Mouse (Mus musculus) CH12.LX (cell line): Measurements from ENCODE around the gene Hsh2d. TPM values are rescaled to one million over a fixed set of nuclear protein-coding genes. Genes with fewer than 3 reads are reported as not detected.

ENCODE experiments used
- DNase-seq: peaks from one replicate; pipeline ENCODE4 v3.0.0-alpha.2; 2013; ENCODE audit errors: extremely low read depth
- H3K27ac ChIP-seq: 2 replicates; pipeline ENCODE4 v1.5.1; 2012; ENCODE audit warnings: low read depth, mild to moderate bottlenecking, control low read depth, moderate library complexity; ENCODE audit not compliant: insufficient read depth
- H3K27me3 ChIP-seq: replicated peaks from 2 replicates; pipeline ENCODE3; 2012; ENCODE audit warnings: inconsistent platforms
- H3K36me3 ChIP-seq, 2 experiments: replicated peaks in 1 of 2; 2 replicates each; pipeline versions ENCODE3 to v1.6.1; 2012; ENCODE audit warnings: inconsistent platforms in 1 of 2, low read length in 1 of 2, mild to moderate bottlenecking in 1 of 2, mixed read lengths in 1 of 2, moderate library complexity in 1 of 2; ENCODE audit not compliant: control insufficient read depth in 1 of 2, insufficient read depth in 1 of 2
- H3K4me1 ChIP-seq, 2 experiments: 2 replicates each; pipeline ENCODE4 v1.6.1; 2012; ENCODE audit warnings: inconsistent platforms in 1 of 2, moderate library complexity in 1 of 2; ENCODE audit not compliant: insufficient read depth in 2 of 2, control insufficient read depth in 1 of 2
- H3K4me2 ChIP-seq: 2 replicates; pipeline ENCODE4 v1.6.1; 2012; ENCODE audit warnings: low read depth, mild to moderate bottlenecking, control low read depth; ENCODE audit not compliant: poor library complexity, insufficient read depth, severe bottlenecking
- H3K4me3 ChIP-seq, 3 experiments: fragments of 150-350 bp in 1 of 3; sonication (generic) in 1 of 3; replicated peaks in 1 of 3; 2 replicates each; pipeline versions ENCODE3 to v1.5.1; 2011 to 2012; ENCODE audit warnings: low read depth in 2 of 3, low read length in 2 of 3, mild to moderate bottlenecking in 2 of 3, moderate library complexity in 2 of 3, control low read depth in 1 of 3, improper control_type of control experiment in 1 of 3, inconsistent platforms in 1 of 3, mixed read lengths in 1 of 3; ENCODE audit not compliant: poor library complexity in 1 of 3
- H3K79me2 ChIP-seq: replicated peaks from 2 replicates; pipeline ENCODE4 v1.6.1; 2012; ENCODE audit warnings: mild to moderate bottlenecking, moderate library complexity; ENCODE audit not compliant: control insufficient read depth, poor library complexity, insufficient read depth, severe bottlenecking; ENCODE audit errors: extremely low read depth
- H3K9ac ChIP-seq: 2 replicates; pipeline ENCODE4 v1.6.1; 2012; ENCODE audit warnings: low read depth, mild to moderate bottlenecking, control low read depth, moderate library complexity; ENCODE audit not compliant: insufficient read depth
- H3K9me3 ChIP-seq: replicated peaks from 2 replicates; pipeline ENCODE3; 2012; ENCODE audit warnings: low read length, inconsistent platforms, mixed read lengths
- CHD1 ChIP-seq: IDR thresholded peaks from 2 replicates; pipeline ENCODE4 v1.6.1; 2012; ENCODE audit warnings: low read depth, low read length, improper control_type of control experiment, inconsistent platforms
- CHD2 ChIP-seq: IDR thresholded peaks from 2 replicates; pipeline ENCODE4 v1.6.1; 2011; ENCODE audit warnings: low read length, improper control_type of control experiment
- CTCF ChIP-seq, 2 experiments: IDR thresholded peaks in 1 of 2; conservative IDR thresholded peaks in 1 of 2; 2 replicates each; pipeline ENCODE4 v1.5.1; 2011 to 2012; ENCODE audit warnings: low read depth in 2 of 2, low read length in 2 of 2, improper control_type of control experiment in 1 of 2, inconsistent platforms in 1 of 2, mild to moderate bottlenecking in 1 of 2, moderate library complexity in 1 of 2
- HCFC1 ChIP-seq: IDR thresholded peaks from 2 replicates; pipeline ENCODE4 v1.6.1; 2012; ENCODE audit warnings: low read depth, mild to moderate bottlenecking, inconsistent platforms, low read length, improper control_type of control experiment
- IRF4 ChIP-seq: IDR thresholded peaks from 2 replicates; pipeline ENCODE4 v1.6.1; 2014; ENCODE audit warnings: low read depth, mild to moderate bottlenecking, inconsistent platforms, low read length, improper control_type of control experiment
- JUN ChIP-seq: IDR thresholded peaks from 2 replicates; pipeline ENCODE4 v1.6.1; 2011; ENCODE audit warnings: low read depth, mild to moderate bottlenecking, low read length, improper control_type of control experiment, moderate library complexity; ENCODE audit not compliant: insufficient read depth
- KAT2A ChIP-seq: IDR thresholded peaks from 2 replicates; pipeline ENCODE4 v1.6.1; 2012; ENCODE audit warnings: low read length, improper control_type of control experiment, inconsistent platforms; ENCODE audit not compliant: insufficient replicate concordance
- MAX ChIP-seq: IDR thresholded peaks from 2 replicates; pipeline ENCODE4 v1.6.1; 2011; ENCODE audit warnings: low read length, improper control_type of control experiment
- MAZ ChIP-seq: IDR thresholded peaks from 2 replicates; pipeline ENCODE4 v1.6.1; 2012; ENCODE audit warnings: low read depth, mild to moderate bottlenecking, inconsistent platforms, low read length, improper control_type of control experiment, moderate library complexity
- MXI1 ChIP-seq: IDR thresholded peaks from 2 replicates; pipeline ENCODE4 v1.6.1; 2011; ENCODE audit warnings: mild to moderate bottlenecking, low read depth, low read length, improper control_type of control experiment
- NELFE ChIP-seq: IDR thresholded peaks from 2 replicates; pipeline ENCODE4 v1.6.1; 2011; ENCODE audit warnings: low read depth, low read length, improper control_type of control experiment
- PAX5 ChIP-seq: IDR thresholded peaks from 2 replicates; pipeline ENCODE4 v1.6.1; 2012; ENCODE audit warnings: low read length, inconsistent platforms, mixed read lengths
- POLR2A ChIP-seq: IDR thresholded peaks from 2 replicates; pipeline ENCODE4 v1.6.1; 2011; ENCODE audit warnings: low read depth, mild to moderate bottlenecking, improper control_type of control experiment, low read length
- POLR2AphosphoS2 ChIP-seq: IDR thresholded peaks from 2 replicates; pipeline ENCODE4 v1.6.1; 2011; ENCODE audit warnings: low read depth, low read length, improper control_type of control experiment
- RAD21 ChIP-seq: IDR thresholded peaks from 2 replicates; pipeline ENCODE4 v1.6.1; 2011; ENCODE audit warnings: low read depth, mild to moderate bottlenecking, low read length, improper control_type of control experiment, moderate library complexity
- RCOR1 ChIP-seq: conservative IDR thresholded peaks from 2 replicates; pipeline ENCODE4 v1.6.1; 2012; ENCODE audit warnings: low read depth, mild to moderate bottlenecking, inconsistent platforms, low read length, improper control_type of control experiment
- SIN3A ChIP-seq: IDR thresholded peaks from 2 replicates; pipeline ENCODE4 v1.6.1; 2012; ENCODE audit warnings: low read length, improper control_type of control experiment, inconsistent platforms
- SMC3 ChIP-seq: IDR thresholded peaks from 2 replicates; pipeline ENCODE4 v1.6.1; 2011; ENCODE audit warnings: low read depth, low read length, improper control_type of control experiment
- TBP ChIP-seq: conservative IDR thresholded peaks from 2 replicates; pipeline ENCODE4 v1.6.1; 2011; ENCODE audit warnings: low read depth, low read length, improper control_type of control experiment
- UBTF ChIP-seq: IDR thresholded peaks from 2 replicates; pipeline ENCODE4 v1.6.1; 2012; ENCODE audit warnings: low read depth, mild to moderate bottlenecking, inconsistent platforms, low read length, improper control_type of control experiment, moderate library complexity
- USF2 ChIP-seq: conservative IDR thresholded peaks from 2 replicates; pipeline ENCODE4 v1.6.1; 2011; ENCODE audit warnings: low read depth, low read length, improper control_type of control experiment
- ZC3H11A ChIP-seq: IDR thresholded peaks from 2 replicates; pipeline ENCODE4 v1.6.1; 2012; ENCODE audit warnings: low read depth, mild to moderate bottlenecking, inconsistent platforms, low read length, improper control_type of control experiment
- ZKSCAN1 ChIP-seq: IDR thresholded peaks from 2 replicates; pipeline ENCODE4 v1.6.1; 2012; ENCODE audit warnings: low read depth, inconsistent platforms, low read length, improper control_type of control experiment, borderline replicate concordance
- dilution Hi-C: fragments of 300-500 bp; cut with MboI; formaldehyde crosslinking; loops from 2 replicates; pipeline ENCODE4 v1.14.3; 2020; ENCODE audit warnings: low sequenced_read_pairs; ENCODE audit not compliant: extremely low pct_unique_long_range_greater_than_20kb, extremely low pct_ligation_motif_present
- in situ Hi-C: fragments of 300-500 bp; cut with MboI; formaldehyde crosslinking; loops from 3 replicates; pipeline ENCODE4 v1.14.3; 2019; ENCODE audit warnings: low sequenced_read_pairs, low pct_ligation_motif_present, low pct_unique_long_range_greater_than_20kb, mixed read lengths
- polyA plus RNA-seq: library from polyadenylated mRNA; unstranded; fragments of >175 nt; gene quantifications from 2 replicates; pipeline ENCODE4 v1.2.1, GENCODE M21; 2012; ENCODE audit warnings: low read depth; ENCODE audit not compliant: insufficient read length
- total RNA-seq, 2 experiments: library from RNA; depleted of rRNA; stranded (reverse); fragments of 300-350 nt in 1 of 2; fragments of >200 nt in 1 of 2; gene quantifications; 2 replicates each; pipeline ENCODE4 v1.2.3; 2012 to 2014

Hsh2d gene
- total and polyA plus RNA-seq, 3 experiments: 17.9 to 25.1 (median 24.1) TPM

DNA sequence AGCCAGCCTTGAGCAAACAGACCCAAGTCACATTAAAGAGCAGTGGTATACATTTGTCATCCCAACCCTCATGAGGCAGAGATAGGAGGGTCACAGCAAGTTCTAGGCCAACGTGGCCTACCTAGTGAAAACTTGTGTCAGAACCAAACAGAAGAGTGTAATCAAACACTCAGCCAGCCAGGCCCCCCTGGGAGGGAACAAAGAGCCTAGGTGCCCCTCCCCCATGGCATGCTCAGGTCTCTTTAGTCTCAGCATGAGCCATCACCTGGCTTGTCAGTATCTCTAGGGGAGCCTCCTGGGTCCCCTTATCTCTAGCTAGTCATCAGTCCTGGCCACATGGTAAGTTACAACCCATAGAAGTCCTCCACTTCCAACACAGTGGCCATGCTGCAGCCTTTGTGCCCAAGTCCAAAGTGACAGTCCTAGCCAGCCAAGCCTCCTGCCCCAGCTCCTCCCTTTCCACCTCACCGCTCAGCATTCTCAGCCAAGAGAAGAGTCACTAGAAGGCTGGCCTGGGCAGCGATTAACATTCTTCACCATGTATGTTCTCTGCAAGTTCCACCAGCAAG lies 19.7 kb upstream of the Hsh2d start:
- peaks cover 31 to 65% of the 10 kb centered on the region in 2 experiments for H3K4me1 ChIP-seq
- H3K79me2 ChIP-seq: peaks cover 33% of the 10 kb centered on the region
- no peak overlapping the region for H3K4me3 ChIP-seq
- TF ChIP-seq POLR2A (0 out of 2 replicates have a peak, but pooled peaks have one; percentile 0), POLR2AphosphoS2 (no peak), MAZ (no peak), TBP (no peak)
- no peaks in the 10 kb centered on the region for H3K27me3 ChIP-seq
- H3K9ac ChIP-seq: peak overlapping the region; percentile 22; the same call in 1 of the 2 replicates
- peaks cover 64 to 95% of the 10 kb centered on the region in 2 experiments for H3K36me3 ChIP-seq
- H3K9me3 ChIP-seq: no peaks in the 10 kb centered on the region
- peak overlapping the region; percentile 92 for H3K27ac ChIP-seq
- peak overlapping the region; percentile 7 for H3K4me2 ChIP-seq
- dilution Hi-C loops (no loop called here), in situ Hi-C loops (no loop called here)
- DNase-seq: peak; percentile 61

DNA sequence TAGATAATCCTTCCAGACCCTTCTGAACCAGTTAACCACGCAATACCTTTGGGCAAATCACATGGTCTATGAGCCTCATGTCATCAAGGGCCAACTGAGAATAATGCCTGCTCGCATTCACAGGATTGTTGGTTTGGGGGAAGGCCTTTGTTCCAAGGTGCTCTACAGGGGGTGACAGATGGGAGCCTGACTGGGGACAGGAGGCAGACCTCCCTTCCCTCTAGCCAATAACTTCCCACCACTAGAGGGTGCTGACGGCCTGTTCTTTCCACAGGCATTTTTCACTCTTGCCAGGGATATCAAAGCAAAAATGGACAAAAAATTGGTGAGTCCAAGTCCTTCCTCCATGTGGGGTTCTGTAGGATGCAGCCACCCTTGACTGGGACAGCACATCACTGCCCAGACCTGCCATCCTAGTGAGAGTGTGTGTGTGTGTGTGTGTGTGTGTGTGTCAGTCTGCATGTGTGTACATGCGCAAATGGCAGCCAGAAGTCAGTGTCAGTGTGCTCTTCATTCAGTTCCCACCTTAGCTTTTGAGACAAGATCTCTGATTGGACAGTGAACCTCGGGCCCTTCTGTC lies 12.0 kb upstream of the Hsh2d start:
- in situ Hi-C loops (loop anchor here (5.0 kb wide), 1 partner anchor 40 kb away; the partner anchor contains the start of gene Fam32a), dilution Hi-C loops (no loop called here)
- no peak overlapping the region for H3K9ac ChIP-seq
- peaks cover 89 to 95% of the 10 kb centered on the region in 2 experiments for H3K36me3 ChIP-seq
- peak; percentile 74 for DNase-seq
- peaks cover 0 to 14% of the 10 kb centered on the region in 2 experiments; a peak in 2 of 4 replicates for H3K4me1 ChIP-seq
- H3K27me3 ChIP-seq: no peaks in the 10 kb centered on the region
- no peaks in the 10 kb centered on the region for H3K9me3 ChIP-seq
- no peak overlapping the region for H3K27ac ChIP-seq
- TF ChIP-seq HCFC1: no peak
- TF ChIP-seq KAT2A: no peak
- TF ChIP-seq MXI1: no peak
- TF ChIP-seq CTCF (conservative IDR thresholded peaks at IDR 0.05 in 1 of 2, IDR thresholded peaks at IDR 0.05 in 1 of 2; ENCODE audit: low read depth in 2 of 2, low read length in 2 of 2): peak; percentile 66 to 86
- no peak for TF ChIP-seq CHD2
- TF ChIP-seq NELFE: 0 out of 2 replicates have a peak, but pooled peaks have one; percentile 41
- no peak for TF ChIP-seq UBTF
- TF ChIP-seq PAX5: no peak
- TF ChIP-seq SMC3: peak; percentile 80
- no peak for TF ChIP-seq ZKSCAN1
- 0 out of 2 replicates have a peak, but pooled peaks have one; percentile 30 for TF ChIP-seq IRF4
- TF ChIP-seq SIN3A: no peak
- peak; percentile 26 for TF ChIP-seq ZC3H11A
- no peak for TF ChIP-seq CHD1
- TF ChIP-seq USF2: no peak
- no peak for TF ChIP-seq POLR2A
- no peak for TF ChIP-seq JUN
- TF ChIP-seq RCOR1: no peak
- TF ChIP-seq MAX: 0 out of 2 replicates have a peak, but pooled peaks have one; percentile 15
- TF ChIP-seq RAD21: peak; percentile 91
- TF ChIP-seq, all 38 proteins: peak for 7
- Histone ChIP-seq H3K4me2 (no peak overlapping the region), H3K4me3 (no peak overlapping the region), H3K79me2 (no peaks in the 10 kb centered on the region)
